Mouse (Mus musculus) olfactory bulb, adult 2 months (tissue): ENCODE results near the gene Unc13a. TPM values are rescaled to one million over a fixed set of nuclear protein-coding genes. Genes with fewer than 3 reads are reported as not detected.

ENCODE experiments used
- H3K27ac ChIP-seq: fragments of 200-500 bp; 2 replicates; pipeline ENCODE4 v1.5.1; 2012; ENCODE audit warnings: low read depth, low read length; ENCODE audit not compliant: insufficient read depth
- H3K4me1 ChIP-seq: fragments of 200-500 bp; 2 replicates; pipeline ENCODE4 v1.6.1; 2012; ENCODE audit warnings: low read length; ENCODE audit not compliant: control insufficient read depth, insufficient read depth
- H3K4me3 ChIP-seq: fragments of 200-500 bp; 2 replicates; pipeline ENCODE4 v1.5.1; 2012; ENCODE audit warnings: mild to moderate bottlenecking, low read depth, low read length, moderate library complexity; ENCODE audit not compliant: insufficient read depth
- CTCF ChIP-seq: fragments of 200-500 bp; IDR thresholded peaks from 2 replicates; pipeline ENCODE4 v1.5.1; 2012; ENCODE audit warnings: low read depth, mild to moderate bottlenecking, low read length, moderate library complexity; ENCODE audit not compliant: insufficient read depth
- POLR2A ChIP-seq: fragments of 200-500 bp; IDR thresholded peaks from 2 replicates; pipeline ENCODE4 v1.6.1; 2012; ENCODE audit warnings: mild to moderate bottlenecking, low read depth, low read length, moderate library complexity; ENCODE audit not compliant: insufficient read depth
- WGBS: fragments of 180-500 bp; shearing (Covaris S2); methylation state at CpG from one replicate; pipeline ENCODE4 v1.1.7; 2018; 5-methylcytosine and 5-hydroxymethylcytosine counted together
- polyA plus RNA-seq: library from polyadenylated mRNA; stranded (reverse); fragments of >200 nt; gene quantifications from 2 replicates; pipeline ENCODE4 v1.2.4, GENCODE M21; 2012; ENCODE audit warnings: low replicate concordance; ENCODE audit not compliant: missing spikeins, insufficient read depth, insufficient read length

Unc13a gene
- polyA plus RNA-seq, 1 experiment, result not detected

- H3K4me1 ChIP-seq, result peaks cover 35% of the 10 kb centered on the region
- TF ChIP-seq POLR2A (no peak), CTCF (no peak)
- WGBS, result 89% methylated on average over 8 of the region's 8 CpGs
- H3K27ac ChIP-seq, result no peak overlapping the region
- no peak overlapping the region for H3K4me3 ChIP-seq
Measured at GRCm38 (mm10) chr8:71593556-71594323, 77.8 kb downstream of the Unc13a start.

DNA sequence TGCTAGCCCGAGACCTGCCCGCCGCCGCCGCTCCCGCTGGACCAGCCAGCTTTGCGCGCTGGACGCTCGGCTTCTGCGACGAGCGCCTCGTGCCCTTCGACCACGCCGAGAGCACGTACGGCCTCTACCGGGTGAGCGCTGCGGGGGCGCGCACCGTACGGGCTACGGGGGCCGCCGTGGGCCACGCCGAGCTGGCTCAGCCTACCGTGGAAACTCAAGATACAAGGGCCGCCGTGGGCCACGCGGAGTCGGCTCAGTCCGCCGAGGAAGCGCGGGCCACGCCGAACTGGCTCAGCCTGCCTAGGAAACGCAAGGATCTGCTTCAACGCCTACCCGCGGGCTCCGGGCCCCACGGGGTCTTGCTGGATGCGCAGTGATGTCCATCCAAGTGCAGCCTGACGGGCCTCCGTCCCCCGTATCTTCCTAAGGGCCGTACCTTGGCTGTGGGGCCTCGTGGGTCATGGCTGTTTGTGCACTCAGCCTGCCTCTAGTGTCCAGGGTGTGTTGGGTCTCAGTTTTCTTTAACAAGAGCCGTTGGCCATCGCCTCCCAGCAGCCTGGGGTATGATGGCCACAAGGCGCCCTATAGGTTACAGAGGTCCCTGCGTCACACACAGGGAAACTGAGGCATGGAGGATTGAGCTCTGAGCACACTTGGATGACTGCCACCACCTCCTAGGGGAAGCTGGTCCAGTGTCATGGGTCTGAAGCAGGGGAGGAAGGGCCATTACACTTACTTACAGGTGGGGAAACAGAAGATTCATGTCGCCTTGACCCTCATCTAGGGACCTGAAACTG, 79.0 kb downstream of the Unc13a start:
- Histone ChIP-seq H3K4me3 (peak overlapping the region; percentile 70), H3K4me1 (peaks cover 35% of the 10 kb centered on the region)
- 3% methylated on average over 60 of the region's 60 CpGs for WGBS

GRCm38 (mm10) chr8:71591471-71592373, 79.8 kb downstream of the Unc13a start, which contains the start of gene Pgls:
TSS of gene Pgls (plus strand) at chr8:71592176.
- WGBS, result under 1% methylated on average over 71 of the region's 71 CpGs
- TF ChIP-seq POLR2A (peak; percentile 90), CTCF (no peak)
- Histone ChIP-seq H3K4me3 (peak within 1 kb of the TSS; percentile 70), H3K4me1 (peaks cover 35% of the 10 kb centered on the region), H3K27ac (peak within 1 kb of the TSS; percentile 94)

More for the DNA sequence above, 79.0 kb downstream of the Unc13a start:
- H3K27ac ChIP-seq, result peak overlapping the region; percentile 94
- no peak; the same call in 1 of the 2 replicates for TF ChIP-seq POLR2A
- TF ChIP-seq CTCF, result no peak

GRCm38 (mm10) chr8:71591017-71591416, 80.5 kb downstream of the Unc13a start:
- Histone ChIP-seq H3K4me3 (peak overlapping the region; percentile 70), H3K27ac (no peak overlapping the region), H3K4me1 (peaks cover 30% of the 10 kb centered on the region)
- TF ChIP-seq POLR2A (no peak), CTCF (no peak)
- WGBS, result 9% methylated on average over 5 of the region's 5 CpGs

DNA sequence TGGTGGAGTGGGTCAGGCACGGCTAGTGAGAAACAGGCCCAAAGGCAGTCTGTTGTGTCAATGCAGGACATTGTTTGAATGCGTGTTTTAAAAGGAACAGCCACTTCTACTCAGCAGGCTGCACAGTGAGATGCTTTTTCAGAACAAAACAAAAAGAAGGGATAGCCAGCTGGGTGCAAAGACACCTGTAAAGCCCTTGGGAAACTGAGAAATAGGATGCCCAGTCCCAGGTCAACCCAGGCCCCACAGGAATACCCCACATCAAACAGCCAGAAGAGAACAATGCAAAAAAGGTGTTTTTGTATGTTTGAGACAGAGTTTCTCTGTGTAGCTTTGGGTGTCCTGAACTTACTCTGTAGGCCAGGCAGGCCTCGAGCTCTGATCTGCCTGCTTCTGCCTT, 82.8 kb downstream of the Unc13a start:
- 60% methylated on average over 3 of the region's 3 CpGs for WGBS
- no peak for TF ChIP-seq CTCF
- TF ChIP-seq POLR2A, result no peak
- peaks cover 18% of the 10 kb centered on the region for H3K4me1 ChIP-seq

DNA sequence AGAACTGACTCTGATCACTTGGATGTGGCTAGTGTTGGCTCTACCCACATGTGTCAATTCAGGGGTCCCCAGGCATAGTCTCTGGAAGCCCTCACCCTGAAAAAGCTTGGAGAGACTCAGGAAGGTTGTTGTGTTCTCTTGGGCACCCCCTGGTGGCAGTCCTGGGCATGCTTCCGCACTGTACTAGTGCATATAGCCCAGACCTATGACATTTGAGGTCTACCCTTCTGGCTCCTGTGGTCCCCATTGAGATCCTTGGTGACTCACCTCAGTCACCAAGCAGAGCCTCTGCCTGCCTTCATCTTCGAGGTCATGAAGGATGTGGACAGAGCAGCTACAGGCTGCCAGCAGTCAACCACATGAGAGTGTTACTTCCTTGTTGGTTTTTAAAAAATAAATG, 84.7 kb downstream of the Unc13a start:
- WGBS, result 75% methylated on average over 2 of the region's 2 CpGs
- TF ChIP-seq POLR2A, result no peak
- TF ChIP-seq CTCF, result peak; percentile 43; the same call in 1 of the 2 replicates
- H3K27ac ChIP-seq, result no peak overlapping the region
- peaks cover 9% of the 10 kb centered on the region for H3K4me1 ChIP-seq
- no peak overlapping the region for H3K4me3 ChIP-seq

More for the DNA sequence above, 82.8 kb downstream of the Unc13a start:
- no peak overlapping the region for H3K27ac ChIP-seq
- no peak overlapping the region for H3K4me3 ChIP-seq

- peaks cover 36% of the 10 kb centered on the region for H3K4me1 ChIP-seq
- H3K27ac ChIP-seq, result peak overlapping the region; percentile 42
- WGBS, result 21% methylated on average over 9 of the region's 9 CpGs
- 0 out of 2 replicates have a peak overlapping the region, but pooled peaks have one; percentile 4 for H3K4me3 ChIP-seq
- TF ChIP-seq POLR2A (no peak), CTCF (no peak)
Measured at GRCm38 (mm10) chr8:71580201-71580600, 91.4 kb downstream of the Unc13a start.

DNA sequence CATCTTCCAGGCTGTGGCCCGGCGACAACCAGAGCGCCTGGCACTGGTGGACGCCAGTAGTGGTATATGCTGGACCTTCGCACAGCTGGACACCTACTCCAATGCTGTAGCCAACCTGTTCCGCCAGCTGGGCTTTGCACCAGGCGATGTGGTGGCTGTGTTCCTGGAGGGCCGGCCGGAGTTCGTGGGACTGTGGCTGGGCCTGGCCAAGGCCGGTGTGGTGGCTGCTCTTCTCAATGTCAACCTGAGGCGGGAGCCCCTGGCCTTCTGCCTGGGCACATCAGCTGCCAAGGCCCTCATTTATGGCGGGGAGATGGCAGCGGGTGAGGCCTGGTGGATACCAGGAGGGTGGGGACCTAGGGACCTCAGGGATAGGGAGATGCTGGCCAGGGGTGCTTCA, 92.1 kb downstream of the Unc13a start:
- Histone ChIP-seq H3K27ac (peak overlapping the region; percentile 42), H3K4me1 (peaks cover 38% of the 10 kb centered on the region), H3K4me3 (no peak overlapping the region)
- TF ChIP-seq CTCF, result no peak
- TF ChIP-seq POLR2A, result no peak
- 71% methylated on average over 14 of the region's 14 CpGs for WGBS
